Mouse (Mus musculus): ENCODE measurements at regions not wholly inside any gene's neighbourhood (a gene's known extent, or its start where the extent isn't known, plus 50 kb on each side); places are given as distances from the start of the nearest gene placed in this dataset.

DNA sequence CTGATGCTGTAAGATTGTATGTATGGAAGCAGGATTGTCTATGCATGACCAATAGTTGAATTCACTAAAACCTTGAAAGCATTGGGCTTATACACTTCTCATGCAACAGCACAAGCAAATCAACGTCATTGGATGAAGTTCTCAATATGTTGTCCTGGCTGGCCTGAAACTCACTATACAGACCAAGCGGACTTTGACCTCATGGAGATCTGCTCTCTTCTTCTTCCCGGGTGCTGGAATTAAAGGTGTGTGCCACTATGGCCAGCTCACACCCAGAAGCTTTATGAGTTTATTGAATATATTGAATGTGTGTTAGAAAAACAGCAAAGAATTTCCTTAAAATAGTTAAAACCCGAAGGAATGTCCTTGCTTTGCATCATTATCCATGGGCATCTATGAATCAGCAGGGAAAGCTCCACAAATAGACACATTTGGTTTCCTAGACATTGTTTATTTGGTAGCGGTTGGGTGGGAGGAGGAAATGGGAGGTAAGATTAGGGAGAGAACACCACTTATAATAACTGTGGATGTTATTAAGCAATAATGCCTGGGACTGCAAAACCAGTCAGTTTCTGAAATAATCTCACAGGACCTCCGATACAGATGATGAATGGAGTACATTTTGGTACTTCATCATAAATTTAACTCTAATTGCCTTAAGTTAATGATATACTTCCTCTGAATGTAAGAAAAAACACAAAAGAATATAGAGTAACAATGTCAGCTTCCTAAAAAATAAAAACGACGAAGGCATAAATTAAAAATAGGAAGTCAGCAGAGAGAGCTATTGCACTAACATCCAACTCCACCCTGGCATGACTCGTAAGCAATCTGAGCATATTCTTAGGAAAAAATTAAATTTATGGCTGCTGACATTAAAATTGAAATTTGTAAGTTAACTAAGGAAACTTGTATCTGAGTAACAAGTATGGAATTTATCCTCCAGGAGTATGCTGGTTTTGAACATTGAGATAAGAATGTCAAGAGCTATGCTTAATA, 84.5 kb upstream of the Bmp2 start:
- ATAC-seq (ENCODE audit: low read depth), result no peak
- Histone ChIP-seq H3K27me3 (ENCODE audit: control insufficient read depth, insufficient read depth, low read depth, low read length) (no peaks in the 10 kb centered on the region), H3K4me2 (ENCODE audit: low read depth, low read length) (no peak overlapping the region), H3K4me1 (replicated peaks; ENCODE audit: control insufficient read depth, insufficient read depth, low read length) (no peaks in the 10 kb centered on the region), H3K9ac (ENCODE audit: low read length) (no peak overlapping the region), H3K36me3 (ENCODE audit: control insufficient read depth, insufficient read depth, low read length) (no peaks in the 10 kb centered on the region), H3K9me3 (ENCODE audit: control insufficient read depth, low read length) (no peaks in the 10 kb centered on the region), H3K27ac (ENCODE audit: low read length) (no peak overlapping the region), H3K4me3 (ENCODE audit: low read length) (no peak overlapping the region)
- WGBS, result 72% methylated on average over 9 of the region's 9 CpGs

DNA sequence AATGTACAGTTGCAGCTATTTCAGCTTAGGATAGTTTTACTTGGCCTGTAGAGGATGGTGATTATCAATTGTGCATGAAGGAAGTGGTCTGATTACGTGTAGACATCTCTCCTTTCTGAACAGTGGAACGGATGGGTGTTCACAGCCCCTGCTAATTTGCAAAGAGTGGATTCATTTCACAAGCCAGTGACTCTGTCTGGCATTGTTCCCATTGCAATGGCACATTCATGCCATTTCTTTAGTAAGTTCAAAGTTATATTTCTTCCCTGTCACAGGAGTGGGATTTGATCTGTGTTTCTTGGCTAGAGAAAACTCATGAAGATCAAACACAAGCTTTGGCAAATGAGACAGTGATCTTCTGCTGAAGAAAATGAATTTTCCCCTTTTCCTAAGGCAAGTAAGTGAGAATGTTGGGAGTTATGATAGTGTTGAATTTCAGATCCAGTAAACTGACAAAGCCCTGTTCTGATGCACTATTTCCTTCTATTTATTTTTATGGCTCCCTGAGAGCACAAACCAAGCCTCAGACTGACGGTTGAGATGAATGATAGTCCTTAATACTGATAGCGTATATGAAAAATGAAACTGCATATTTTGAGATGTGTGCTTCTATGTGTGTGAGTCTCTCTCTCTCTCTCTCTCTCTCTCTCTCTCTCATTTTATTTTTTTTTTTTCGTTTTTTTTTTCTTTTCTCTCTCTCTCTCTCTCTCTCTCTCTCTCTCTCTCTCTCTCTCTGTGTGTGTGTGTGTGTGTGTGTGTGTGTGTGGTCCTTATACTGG, 78.8 kb upstream of the Bmp2 start:
- WGBS, result 51% methylated on average over 5 of the region's 5 CpGs
- no peak for ATAC-seq (ENCODE audit: low read depth)
- no peaks in the 10 kb centered on the region for H3K4me1 ChIP-seq (replicated peaks; ENCODE audit: control insufficient read depth, insufficient read depth, low read length)

DNA sequence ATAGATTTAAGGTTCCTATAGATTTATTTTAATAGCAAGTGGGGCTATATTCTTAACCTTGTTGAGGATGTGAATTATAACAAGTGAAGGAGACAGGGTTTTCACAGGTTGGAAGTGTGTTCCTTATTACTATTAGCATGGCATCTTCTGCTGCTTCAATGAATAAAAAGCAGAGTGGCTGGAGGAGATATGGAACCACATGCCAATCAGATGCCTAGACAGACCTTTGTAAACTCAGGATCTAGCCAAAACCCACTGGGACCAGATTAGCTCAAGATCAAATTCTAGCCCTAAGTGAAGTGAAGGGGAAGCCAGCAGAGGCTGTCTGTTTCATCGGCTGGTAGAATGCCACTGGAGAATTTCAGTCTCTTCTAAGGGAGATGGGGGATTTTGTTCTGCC, 77.8 kb upstream of the Bmp2 start:
- 83% methylated on average over 1 of the region's 1 CpGs for WGBS
- Histone ChIP-seq H3K9ac (ENCODE audit: low read length) (no peak overlapping the region), H3K4me1 (replicated peaks; ENCODE audit: control insufficient read depth, insufficient read depth, low read length) (no peaks in the 10 kb centered on the region), H3K27me3 (ENCODE audit: control insufficient read depth, insufficient read depth, low read depth, low read length) (no peaks in the 10 kb centered on the region), H3K4me2 (ENCODE audit: low read depth, low read length) (no peak overlapping the region), H3K36me3 (ENCODE audit: control insufficient read depth, insufficient read depth, low read length) (no peaks in the 10 kb centered on the region), H3K27ac (ENCODE audit: low read length) (no peak overlapping the region), H3K4me3 (ENCODE audit: low read length) (no peak overlapping the region), H3K9me3 (ENCODE audit: control insufficient read depth, low read length) (no peaks in the 10 kb centered on the region)
- ATAC-seq (ENCODE audit: low read depth), result no peak

More for the DNA sequence above, 78.8 kb upstream of the Bmp2 start:
- Histone ChIP-seq H3K4me3 (ENCODE audit: low read length) (no peak overlapping the region), H3K27me3 (ENCODE audit: control insufficient read depth, insufficient read depth, low read depth, low read length) (no peaks in the 10 kb centered on the region), H3K9me3 (ENCODE audit: control insufficient read depth, low read length) (no peaks in the 10 kb centered on the region), H3K9ac (ENCODE audit: low read length) (no peak overlapping the region), H3K4me2 (ENCODE audit: low read depth, low read length) (no peak overlapping the region), H3K36me3 (ENCODE audit: control insufficient read depth, insufficient read depth, low read length) (no peaks in the 10 kb centered on the region), H3K27ac (ENCODE audit: low read length) (no peak overlapping the region)

DNA sequence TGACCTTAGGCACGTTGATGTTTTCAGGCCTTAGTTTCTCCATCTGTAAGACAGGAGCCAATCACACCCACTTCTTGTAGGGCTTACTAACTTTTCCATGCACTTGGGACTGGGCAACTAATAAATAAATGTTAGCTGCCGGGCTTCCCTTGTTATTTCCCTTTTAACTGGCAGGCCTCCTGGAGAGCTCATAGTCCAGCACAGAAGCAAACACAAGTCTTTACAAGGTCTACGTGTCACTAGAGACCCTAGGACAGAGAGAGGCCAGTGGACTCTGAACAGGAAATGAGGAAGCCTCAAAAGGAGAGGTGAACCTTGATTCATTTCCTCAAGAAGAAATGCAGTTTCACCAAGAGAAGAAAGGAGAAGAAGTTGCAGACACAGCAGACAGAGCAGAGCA, 71.1 kb upstream of the Bmp2 start:
- Histone ChIP-seq H3K36me3 (ENCODE audit: control insufficient read depth, insufficient read depth, low read length) (no peaks in the 10 kb centered on the region), H3K9me3 (ENCODE audit: control insufficient read depth, low read length) (no peaks in the 10 kb centered on the region), H3K27me3 (ENCODE audit: control insufficient read depth, insufficient read depth, low read depth, low read length) (no peaks in the 10 kb centered on the region), H3K4me1 (replicated peaks; ENCODE audit: control insufficient read depth, insufficient read depth, low read length) (no peaks in the 10 kb centered on the region), H3K9ac (ENCODE audit: low read length) (no peak overlapping the region), H3K4me2 (ENCODE audit: low read depth, low read length) (no peak overlapping the region), H3K27ac (ENCODE audit: low read length) (no peak overlapping the region), H3K4me3 (ENCODE audit: low read length) (no peak overlapping the region)
- no peak for ATAC-seq (ENCODE audit: low read depth)
- 68% methylated on average over 3 of the region's 3 CpGs for WGBS

DNA sequence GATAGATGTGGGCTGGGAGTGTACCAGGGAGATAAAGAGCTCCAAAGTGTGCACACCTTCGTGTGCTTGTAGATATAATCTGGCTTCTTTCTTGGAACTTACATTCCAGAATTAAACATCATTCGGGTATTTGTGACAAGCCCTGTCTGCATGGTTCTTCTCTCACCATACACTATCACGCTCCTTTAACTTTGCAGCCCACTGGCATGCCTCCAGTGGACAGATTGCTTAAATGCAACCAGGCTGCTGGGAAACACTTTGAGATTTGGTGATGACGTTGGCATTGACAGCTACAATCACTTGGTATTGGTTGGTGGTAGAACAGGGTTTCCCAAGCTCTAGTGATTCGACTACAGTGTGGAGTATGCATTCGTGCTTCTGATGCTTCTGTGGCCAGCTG, 70.7 kb upstream of the Bmp2 start:
- Histone ChIP-seq H3K4me1 (replicated peaks; ENCODE audit: control insufficient read depth, insufficient read depth, low read length) (no peaks in the 10 kb centered on the region), H3K9me3 (ENCODE audit: control insufficient read depth, low read length) (no peaks in the 10 kb centered on the region), H3K4me2 (ENCODE audit: low read depth, low read length) (no peak overlapping the region), H3K9ac (ENCODE audit: low read length) (no peak overlapping the region), H3K27ac (ENCODE audit: low read length) (no peak overlapping the region), H3K36me3 (ENCODE audit: control insufficient read depth, insufficient read depth, low read length) (no peaks in the 10 kb centered on the region), H3K4me3 (ENCODE audit: low read length) (no peak overlapping the region), H3K27me3 (ENCODE audit: control insufficient read depth, insufficient read depth, low read depth, low read length) (no peaks in the 10 kb centered on the region)
- WGBS, result 79% methylated on average over 6 of the region's 6 CpGs
- no peak for ATAC-seq (ENCODE audit: low read depth)

DNA sequence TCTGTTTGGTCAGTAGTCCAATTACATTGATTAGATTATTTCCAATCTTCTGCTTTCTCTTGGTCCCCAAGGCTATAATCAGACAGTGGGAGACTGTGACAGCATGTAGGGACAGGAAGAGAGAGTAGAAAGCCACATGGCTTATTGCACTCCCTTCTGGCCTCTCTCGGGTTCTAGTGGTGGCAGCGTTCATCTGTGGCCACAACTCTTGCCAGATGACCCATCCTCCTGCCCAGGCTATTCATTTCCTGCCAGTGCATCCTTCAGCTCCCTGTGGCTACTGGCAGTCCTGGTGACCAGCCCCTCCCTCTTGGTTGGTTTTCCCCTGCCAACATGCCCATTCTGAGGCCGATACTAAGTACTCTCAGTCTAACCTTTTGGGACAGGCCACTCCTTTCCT, 70.2 kb upstream of the Bmp2 start:
- WGBS, result 87% methylated on average over 3 of the region's 3 CpGs

DNA sequence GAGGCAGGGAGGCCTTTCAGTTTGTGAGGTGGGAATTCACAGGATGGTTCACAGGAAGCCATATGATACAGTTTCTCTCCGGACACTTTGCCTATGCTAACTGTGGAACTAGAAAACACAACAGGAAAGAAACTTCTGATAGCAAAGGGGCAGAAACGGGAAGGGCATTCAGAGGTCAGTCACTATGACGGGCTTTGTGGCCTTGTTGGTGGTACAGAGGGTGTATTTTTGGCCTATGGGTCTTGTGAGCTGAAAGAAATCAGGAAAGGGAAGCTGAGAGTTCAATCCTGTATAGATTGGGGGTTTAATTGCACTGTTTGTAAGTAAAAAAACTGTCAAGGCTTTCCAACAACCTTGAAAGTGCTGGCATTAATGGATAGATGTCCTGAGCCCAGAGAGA, 56.5 kb upstream of the Bmp2 start:
- Histone ChIP-seq H3K9me3 (ENCODE audit: control insufficient read depth, low read length) (peaks cover 2% of the 10 kb centered on the region; the same call in 1 of the 2 replicates), H3K9ac (ENCODE audit: low read length) (no peak overlapping the region), H3K4me2 (ENCODE audit: low read depth, low read length) (no peak overlapping the region), H3K27me3 (ENCODE audit: control insufficient read depth, insufficient read depth, low read depth, low read length) (no peaks in the 10 kb centered on the region), H3K27ac (ENCODE audit: low read length) (no peak overlapping the region), H3K4me3 (ENCODE audit: low read length) (no peak overlapping the region), H3K4me1 (replicated peaks; ENCODE audit: control insufficient read depth, insufficient read depth, low read length) (peaks cover 10% of the 10 kb centered on the region), H3K36me3 (ENCODE audit: control insufficient read depth, insufficient read depth, low read length) (no peaks in the 10 kb centered on the region)
- WGBS, result 58% methylated on average over 3 of the region's 3 CpGs
- no peak for ATAC-seq (ENCODE audit: low read depth)

More for the DNA sequence above, 70.2 kb upstream of the Bmp2 start:
- H3K4me3 ChIP-seq (ENCODE audit: low read length), result no peak overlapping the region
- H3K4me2 ChIP-seq (ENCODE audit: low read depth, low read length), result no peak overlapping the region
- H3K9me3 ChIP-seq (ENCODE audit: control insufficient read depth, low read length), result no peaks in the 10 kb centered on the region
- H3K4me1 ChIP-seq (replicated peaks; ENCODE audit: control insufficient read depth, insufficient read depth, low read length), result no peaks in the 10 kb centered on the region
- H3K27me3 ChIP-seq (ENCODE audit: control insufficient read depth, insufficient read depth, low read depth, low read length), result no peaks in the 10 kb centered on the region
- H3K27ac ChIP-seq (ENCODE audit: low read length), result no peak overlapping the region
- no peaks in the 10 kb centered on the region for H3K36me3 ChIP-seq (ENCODE audit: control insufficient read depth, insufficient read depth, low read length)
- H3K9ac ChIP-seq (ENCODE audit: low read length), result no peak overlapping the region
- no peak for ATAC-seq (ENCODE audit: low read depth)

DNA sequence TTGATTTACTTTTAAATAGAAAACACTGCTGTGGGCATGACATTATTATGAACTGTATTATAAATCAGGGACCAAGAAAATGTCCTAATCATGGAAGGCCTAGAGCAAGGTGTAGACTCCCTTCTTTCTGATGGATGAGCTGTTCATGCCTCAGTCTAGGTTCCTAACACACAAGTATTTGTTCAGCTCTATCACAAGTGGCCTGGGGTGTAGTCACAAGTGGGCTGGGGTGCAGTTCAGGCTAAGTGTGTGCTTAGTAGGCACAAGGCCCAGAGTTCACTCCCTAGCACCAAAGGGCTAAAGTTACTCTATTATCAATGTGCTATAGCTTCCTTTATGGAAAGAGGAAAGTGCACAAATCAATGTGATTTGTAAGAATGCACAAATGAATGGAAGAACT, 55.6 kb upstream of the Bmp2 start:
- no peak overlapping the region for H3K4me3 ChIP-seq (ENCODE audit: low read length)
- no peak overlapping the region for H3K27ac ChIP-seq (ENCODE audit: low read length)
- H3K9me3 ChIP-seq (ENCODE audit: control insufficient read depth, low read length), result no peaks in the 10 kb centered on the region
- H3K36me3 ChIP-seq (ENCODE audit: control insufficient read depth, insufficient read depth, low read length), result no peaks in the 10 kb centered on the region
- no peak overlapping the region for H3K4me2 ChIP-seq (ENCODE audit: low read depth, low read length)
- ATAC-seq (ENCODE audit: low read depth), result peak; percentile 82
- H3K4me1 ChIP-seq (replicated peaks; ENCODE audit: control insufficient read depth, insufficient read depth, low read length), result peaks cover 10% of the 10 kb centered on the region
- no peak overlapping the region for H3K9ac ChIP-seq (ENCODE audit: low read length)
- no peaks in the 10 kb centered on the region for H3K27me3 ChIP-seq (ENCODE audit: control insufficient read depth, insufficient read depth, low read depth, low read length)

DNA sequence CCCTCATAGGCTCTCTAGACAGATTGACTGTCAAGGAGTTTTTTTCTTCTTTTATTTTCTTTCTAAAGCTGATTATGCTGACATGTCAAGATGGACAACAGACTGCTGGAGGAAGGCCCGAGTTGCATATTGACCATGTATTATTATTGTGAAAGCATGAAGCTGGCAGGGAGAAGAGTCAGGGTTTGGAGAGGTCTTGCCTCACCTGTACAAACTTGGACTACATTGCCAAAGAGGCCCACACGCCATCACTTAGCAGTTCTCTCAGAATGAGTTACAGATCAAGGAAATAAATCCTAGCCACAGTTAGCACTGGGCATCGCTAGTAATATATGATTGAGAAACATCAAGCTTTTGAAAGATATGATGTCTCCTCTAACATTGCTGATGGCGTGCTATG, 54.9 kb upstream of the Bmp2 start:
- H3K9ac ChIP-seq (ENCODE audit: low read length), result no peak overlapping the region
- WGBS, result 70% methylated on average over 4 of the region's 4 CpGs
- no peak overlapping the region for H3K4me2 ChIP-seq (ENCODE audit: low read depth, low read length)
- peaks cover 10% of the 10 kb centered on the region for H3K4me1 ChIP-seq (replicated peaks; ENCODE audit: control insufficient read depth, insufficient read depth, low read length)
- no peak for ATAC-seq (ENCODE audit: low read depth)
- no peak overlapping the region for H3K4me3 ChIP-seq (ENCODE audit: low read length)
- no peaks in the 10 kb centered on the region for H3K36me3 ChIP-seq (ENCODE audit: control insufficient read depth, insufficient read depth, low read length)
- no peaks in the 10 kb centered on the region for H3K27me3 ChIP-seq (ENCODE audit: control insufficient read depth, insufficient read depth, low read depth, low read length)
- no peak overlapping the region for H3K27ac ChIP-seq (ENCODE audit: low read length)
- H3K9me3 ChIP-seq (ENCODE audit: control insufficient read depth, low read length), result no peaks in the 10 kb centered on the region

Measured in lung, embryonic 16.5 days (tissue).